Comparison of ENCODE assay signal across 23 mouse cellular contexts in the genomic region with DNA sequence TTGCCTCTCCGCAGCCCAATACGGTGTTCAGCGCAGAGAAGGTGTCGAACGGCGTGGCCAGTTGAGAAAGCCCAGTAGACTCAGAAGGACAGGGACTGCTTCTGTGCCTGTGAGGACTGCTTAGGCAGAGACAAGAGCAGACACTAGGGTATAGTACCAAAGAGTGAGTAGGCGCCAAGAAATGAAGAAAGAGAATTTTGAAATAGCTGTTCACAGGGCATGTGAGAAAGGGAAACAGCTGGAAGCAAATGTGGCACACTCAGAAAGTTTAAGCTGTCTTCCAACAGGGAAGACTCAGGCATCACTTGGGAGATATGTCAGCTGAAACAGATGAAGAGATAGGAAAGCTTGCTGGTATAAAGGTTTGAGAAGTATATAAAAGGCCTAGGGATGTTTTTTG.
"Had no signal": no experiment of that assay in that cellular context is flagged by ENCODE, and none has a peak within 500 bp of the region (broad histone marks: within the 10 kb centered on the region; RNA-seq: fewer than 3 reads in every experiment).

No protein-coding gene starts in this region.

- H3K27me3 ChIP-seq: heart, embryonic 13.5 days; heart, embryonic 15.5 days; hindbrain, embryonic 13.5 days; hindbrain, embryonic 15.5 days; kidney, embryonic 15.5 days; limb, embryonic 13.5 days; limb, embryonic 15.5 days had no signal

- H3K27ac ChIP-seq: gastrocnemius, adult 2 months; heart, embryonic 15.5 days; hindbrain, embryonic 13.5 days; hindbrain, embryonic 15.5 days; hindbrain, postnatal 0 days; kidney, embryonic 15.5 days; kidney, postnatal 0 days; limb, embryonic 13.5 days; limb, embryonic 15.5 days had no signal

- H3K4me1 ChIP-seq: hindbrain, embryonic 13.5 days; hindbrain, embryonic 15.5 days; kidney, embryonic 15.5 days; limb, embryonic 13.5 days; limb, embryonic 15.5 days had no signal

- H3K9me3 ChIP-seq: heart, embryonic 13.5 days; heart, embryonic 15.5 days; hindbrain, embryonic 13.5 days; hindbrain, embryonic 15.5 days; kidney, embryonic 15.5 days; limb, embryonic 13.5 days; limb, embryonic 15.5 days had no signal

- H3K4me3 ChIP-seq: gastrocnemius, adult 2 months; heart, embryonic 13.5 days; heart, embryonic 15.5 days; hindbrain, embryonic 13.5 days; hindbrain, embryonic 15.5 days; kidney, embryonic 15.5 days; limb, embryonic 13.5 days; limb, embryonic 15.5 days had no signal

- DNase-seq: gastrocnemius, adult 2 months; gastrocnemius, postnatal 10 days; gastrocnemius, postnatal 25 days; heart, adult 18-20 months; heart, postnatal 14 days; heart, postnatal 36 days; kidney, adult 11 months; kidney, adult 2 months; kidney, adult 9 months; kidney, postnatal 14 days; kidney, postnatal 36 days; layer of hippocampus, adult 9-11 months; layer of hippocampus, postnatal 36 days; left cerebral cortex, postnatal 4 days had no signal
